Mouse (Mus musculus) bone marrow macrophage, adult 2 months (primary cell): ENCODE measurements around the gene Col24a1. TPM values are rescaled to one million over a fixed set of nuclear protein-coding genes. Genes with fewer than 3 reads are reported as not detected.

ENCODE experiments used
- H3K27ac ChIP-seq: 2 replicates; pipeline ENCODE4 v1.5.1; 2012; ENCODE audit warnings: low read depth, low read length; ENCODE audit not compliant: insufficient read depth
- H3K4me1 ChIP-seq: 2 replicates; pipeline ENCODE4 v1.6.1; 2012; ENCODE audit warnings: low read length; ENCODE audit not compliant: control insufficient read depth, insufficient read depth
- H3K4me3 ChIP-seq: 2 replicates; pipeline ENCODE4 v1.5.1; 2012; ENCODE audit warnings: mild to moderate bottlenecking, low read length, moderate library complexity; ENCODE audit not compliant: insufficient read depth
- CTCF ChIP-seq: IDR thresholded peaks from 2 replicates; pipeline ENCODE4 v1.5.1; 2012; ENCODE audit warnings: low read depth, mild to moderate bottlenecking, low read length, moderate library complexity
- POLR2A ChIP-seq: IDR thresholded peaks from 2 replicates; pipeline ENCODE4 v1.6.1; 2012; ENCODE audit warnings: mild to moderate bottlenecking, low read depth, low read length, borderline replicate concordance
- polyA plus RNA-seq: library from polyadenylated mRNA; stranded (reverse); fragments of >200 nt; gene quantifications from 2 replicates; pipeline ENCODE4 v1.2.4, GENCODE M21; 2012; ENCODE audit not compliant: missing spikeins, insufficient read depth, insufficient read length

The Col24a1 gene
- polyA plus RNA-seq, 1 experiment = not detected

GRCm38 (mm10) chr3:145457039-145457438, 164.8 kb downstream of the Col24a1 start:
- H3K4me1 ChIP-seq = no peaks in the 10 kb centered on the region
- TF ChIP-seq POLR2A = no peak
- no peak for TF ChIP-seq CTCF

GRCm38 (mm10) chr3:145462351-145462750, 170.1 kb downstream of the Col24a1 start:
- Histone ChIP-seq H3K4me3 (no peak overlapping the region), H3K4me1 (no peaks in the 10 kb centered on the region), H3K27ac (no peak overlapping the region)
- TF ChIP-seq CTCF (no peak), POLR2A (no peak)

More at GRCm38 (mm10) chr3:145457039-145457438, 164.8 kb downstream of the Col24a1 start:
- Histone ChIP-seq H3K27ac (no peak overlapping the region), H3K4me3 (no peak overlapping the region)

GRCm38 (mm10) chr3:145463731-145464130, 171.5 kb downstream of the Col24a1 start:
- H3K27ac ChIP-seq = no peak overlapping the region
- TF ChIP-seq POLR2A (no peak), CTCF (no peak)
- H3K4me1 ChIP-seq = no peaks in the 10 kb centered on the region
- no peak overlapping the region for H3K4me3 ChIP-seq

GRCm38 (mm10) chr3:145471094-145471493, 178.8 kb downstream of the Col24a1 start:
- TF ChIP-seq CTCF (no peak), POLR2A (no peak)
- Histone ChIP-seq H3K4me1 (no peaks in the 10 kb centered on the region), H3K4me3 (no peak overlapping the region), H3K27ac (no peak overlapping the region)

- TF ChIP-seq CTCF = no peak
- TF ChIP-seq POLR2A = no peak
- H3K4me1 ChIP-seq = no peaks in the 10 kb centered on the region
- no peak overlapping the region for H3K4me3 ChIP-seq
- H3K27ac ChIP-seq = no peak overlapping the region
Observed at GRCm38 (mm10) chr3:145474163-145474562, 181.9 kb downstream of the Col24a1 start.

- Histone ChIP-seq H3K27ac (no peak overlapping the region), H3K4me3 (no peak overlapping the region), H3K4me1 (no peaks in the 10 kb centered on the region)
- no peak for TF ChIP-seq POLR2A
- TF ChIP-seq CTCF = no peak
Observed at GRCm38 (mm10) chr3:145476634-145477033, 184.4 kb downstream of the Col24a1 start.

- H3K27ac ChIP-seq = no peak overlapping the region
- H3K4me1 ChIP-seq = no peaks in the 10 kb centered on the region
- no peak overlapping the region for H3K4me3 ChIP-seq
- TF ChIP-seq CTCF = no peak
- no peak for TF ChIP-seq POLR2A
Observed at GRCm38 (mm10) chr3:145477074-145477473, 184.8 kb downstream of the Col24a1 start.

- TF ChIP-seq CTCF (no peak), POLR2A (no peak)
- Histone ChIP-seq H3K4me1 (no peaks in the 10 kb centered on the region), H3K4me3 (no peak overlapping the region), H3K27ac (no peak overlapping the region)
Observed at GRCm38 (mm10) chr3:145478446-145478845, 186.2 kb downstream of the Col24a1 start.

- Histone ChIP-seq H3K27ac (no peak overlapping the region), H3K4me3 (no peak overlapping the region), H3K4me1 (no peaks in the 10 kb centered on the region)
- TF ChIP-seq POLR2A (no peak), CTCF (no peak)
Observed at GRCm38 (mm10) chr3:145490279-145490678, 198.0 kb downstream of the Col24a1 start.

GRCm38 (mm10) chr3:145491326-145491725, 199.1 kb downstream of the Col24a1 start:
- Histone ChIP-seq H3K4me3 (no peak overlapping the region), H3K27ac (no peak overlapping the region), H3K4me1 (no peaks in the 10 kb centered on the region)
- TF ChIP-seq POLR2A = no peak
- TF ChIP-seq CTCF = no peak

GRCm38 (mm10) chr3:145498127-145498526, 205.9 kb downstream of the Col24a1 start:
- no peak overlapping the region for H3K27ac ChIP-seq
- no peak for TF ChIP-seq CTCF
- no peak for TF ChIP-seq POLR2A
- H3K4me3 ChIP-seq = no peak overlapping the region
- no peaks in the 10 kb centered on the region for H3K4me1 ChIP-seq
